Mouse (Mus musculus) thymus, adult 2 months (tissue): ENCODE results near the gene Cactin.

Source experiments
- CTCF ChIP-seq: fragments of 200-500 bp; IDR thresholded peaks from 2 replicates; pipeline ENCODE4 v1.5.1; 2012; ENCODE audit warnings: mild to moderate bottlenecking, control low read depth, low read length, moderate library complexity, borderline replicate concordance; ENCODE audit not compliant: control insufficient read depth, poor library complexity, insufficient read depth; ENCODE audit errors: extremely low read depth
- POLR2A ChIP-seq: fragments of 200-500 bp; IDR thresholded peaks from 2 replicates; pipeline ENCODE4 v1.6.1; 2012; ENCODE audit warnings: mild to moderate bottlenecking, low read length, control low read depth, moderate library complexity; ENCODE audit not compliant: control insufficient read depth, poor library complexity, insufficient read depth; ENCODE audit errors: extremely low read depth

- TF ChIP-seq CTCF (no peak), POLR2A (no peak)
Observed at GRCm38 (mm10) chr10:81332277-81332676, 11.4 kb downstream of the Cactin start.
